ENCODE assay signal across 13 mouse cellular contexts in genomic region chr12:51081809-51082208, GRCm38 (mm10).
A peak's percentile ranks its signal among the peaks of the same experiment; 100 is the strongest.
DNase-seq lines count a peak whose midpoint lies in the region; ATAC-seq and TF ChIP-seq lines count a peak whose summit lies in the region.
"Had no signal": no experiment of that assay in that cellular context is flagged by ENCODE, and none has a peak within 500 bp of the region (broad histone marks: within the 10 kb centered on the region; RNA-seq: fewer than 3 reads in every experiment).

No protein-coding gene starts in this region.

- whole genome bisulfite sequencing in embryonic facial prominence, embryonic 11.5 days, result 63% methylated on average over 8 of the region's 8 CpGs
- 49% methylated on average over 8 of the region's 8 CpGs for WGBS in forebrain, embryonic 11.5 days
- 33% methylated on average over 8 of the region's 8 CpGs for WGBS in hindbrain, embryonic 14.5 days
- WGBS in midbrain, postnatal 0 days, result 23% methylated on average over 8 of the region's 8 CpGs
- 81% methylated on average over 8 of the region's 8 CpGs for WGBS in liver, embryonic 11.5 days

- no peak overlapping the region for H3K27ac ChIP-seq in embryonic facial prominence, embryonic 11.5 days (replicated peaks; ENCODE audit: low read depth, low read length)
- no peak overlapping the region for H3K27ac ChIP-seq in forebrain, embryonic 11.5 days (ENCODE audit: low read depth, low read length)
- no peak overlapping the region for H3K27ac ChIP-seq in hindbrain, embryonic 14.5 days
- H3K27ac ChIP-seq in midbrain, postnatal 0 days (ENCODE audit: low read depth, low read length), result no peak overlapping the region
- H3K27ac ChIP-seq in liver, embryonic 11.5 days (ENCODE audit: low read depth, low read length), result no peak overlapping the region
- H3K27ac ChIP-seq: embryonic facial prominence, embryonic 13.5 days had no signal

- no peak overlapping the region for H3K4me3 ChIP-seq in embryonic facial prominence, embryonic 11.5 days (ENCODE audit: low read depth, low read length)
- H3K4me3 ChIP-seq in forebrain, embryonic 11.5 days (ENCODE audit: low read depth, low read length), result no peak overlapping the region
- no peak overlapping the region for H3K4me3 ChIP-seq in hindbrain, embryonic 14.5 days (replicated peaks; ENCODE audit: low read length)
- H3K4me3 ChIP-seq in midbrain, postnatal 0 days (ENCODE audit: low read depth, low read length), result no peak overlapping the region
- no peak overlapping the region for H3K4me3 ChIP-seq in liver, embryonic 11.5 days (ENCODE audit: low read depth, low read length)
- H3K4me3 ChIP-seq: embryonic facial prominence, embryonic 13.5 days had no signal

- peak; percentile 70; the same call in 1 of the 2 replicates for ATAC-seq in embryonic facial prominence, embryonic 11.5 days (replicated peaks; ENCODE audit: insufficient number of reproducible peaks, low FRiP score, low TSS enrichment, low read depth)
- ATAC-seq in forebrain, embryonic 11.5 days (replicated peaks; ENCODE audit: low FRiP score), result peak; percentile 65
- peak; percentile 66; the same call in 1 of the 2 replicates for ATAC-seq in hindbrain, embryonic 14.5 days (ENCODE audit: low FRiP score)
- no peak for ATAC-seq in midbrain, postnatal 0 days (ENCODE audit: low FRiP score)
- ATAC-seq in liver, embryonic 11.5 days (replicated peaks; ENCODE audit: low FRiP score), result no peak
- ATAC-seq: lung, postnatal 0 days had no signal

- H3K9ac ChIP-seq in embryonic facial prominence, embryonic 11.5 days (replicated peaks; ENCODE audit: low read length), result no peak overlapping the region
- no peak overlapping the region for H3K9ac ChIP-seq in forebrain, embryonic 11.5 days (ENCODE audit: low read length)
- H3K9ac ChIP-seq in hindbrain, embryonic 14.5 days, result no peak overlapping the region
- H3K9ac ChIP-seq in midbrain, postnatal 0 days (replicated peaks; ENCODE audit: low read length, poor library complexity, severe bottlenecking), result no peak overlapping the region
- no peak overlapping the region for H3K9ac ChIP-seq in liver, embryonic 11.5 days (ENCODE audit: low read depth, low read length)
- H3K9ac ChIP-seq: embryonic facial prominence, embryonic 13.5 days had no signal

- H3K9me3 ChIP-seq in embryonic facial prominence, embryonic 11.5 days (replicated peaks; ENCODE audit: control insufficient read depth, low read length), result no peaks in the 10 kb centered on the region
- H3K9me3 ChIP-seq in forebrain, embryonic 11.5 days (ENCODE audit: control insufficient read depth, low read length), result no peaks in the 10 kb centered on the region
- no peaks in the 10 kb centered on the region for H3K9me3 ChIP-seq in hindbrain, embryonic 14.5 days (ENCODE audit: control insufficient read depth, low read length)
- no peaks in the 10 kb centered on the region for H3K9me3 ChIP-seq in midbrain, postnatal 0 days (ENCODE audit: low read length)
- H3K9me3 ChIP-seq in liver, embryonic 11.5 days (ENCODE audit: control insufficient read depth, low read length), result no peaks in the 10 kb centered on the region
- H3K9me3 ChIP-seq: embryonic facial prominence, embryonic 13.5 days had no signal

- no peak for TF ChIP-seq CTCF in midbrain, postnatal 0 days (IDR thresholded peaks at IDR 0.05)

- H3K27me3 ChIP-seq in embryonic facial prominence, embryonic 11.5 days (ENCODE audit: control insufficient read depth, insufficient read depth, low read length), result no peaks in the 10 kb centered on the region
- no peaks in the 10 kb centered on the region for H3K27me3 ChIP-seq in forebrain, embryonic 11.5 days (ENCODE audit: control insufficient read depth, insufficient read depth, low read length)
- no peaks in the 10 kb centered on the region for H3K27me3 ChIP-seq in hindbrain, embryonic 14.5 days (ENCODE audit: control insufficient read depth, insufficient read depth, low read length)
- H3K27me3 ChIP-seq in midbrain, postnatal 0 days (ENCODE audit: insufficient read depth, low read length), result no peaks in the 10 kb centered on the region
- H3K27me3 ChIP-seq in liver, embryonic 11.5 days (replicated peaks; ENCODE audit: control insufficient read depth, insufficient read depth, low read length), result no peaks in the 10 kb centered on the region
- H3K27me3 ChIP-seq: embryonic facial prominence, embryonic 13.5 days had no signal

- H3K4me2 ChIP-seq in embryonic facial prominence, embryonic 11.5 days (ENCODE audit: low read depth, low read length), result no peak overlapping the region
- H3K4me2 ChIP-seq in forebrain, embryonic 11.5 days (ENCODE audit: low read depth, low read length, severe bottlenecking), result no peak overlapping the region
- no peak overlapping the region for H3K4me2 ChIP-seq in hindbrain, embryonic 14.5 days (replicated peaks)
- no peak overlapping the region for H3K4me2 ChIP-seq in midbrain, postnatal 0 days (ENCODE audit: low read depth, low read length, poor library complexity, severe bottlenecking)
- H3K4me2 ChIP-seq in liver, embryonic 11.5 days, result no peak overlapping the region
- H3K4me2 ChIP-seq: embryonic facial prominence, embryonic 13.5 days had no signal

- H3K36me3 ChIP-seq in embryonic facial prominence, embryonic 11.5 days (replicated peaks; ENCODE audit: control insufficient read depth, insufficient read depth, low read depth, low read length), result no peaks in the 10 kb centered on the region
- no peaks in the 10 kb centered on the region for H3K36me3 ChIP-seq in forebrain, embryonic 11.5 days (ENCODE audit: control insufficient read depth, insufficient read depth, low read length)
- no peaks in the 10 kb centered on the region for H3K36me3 ChIP-seq in hindbrain, embryonic 14.5 days (replicated peaks; ENCODE audit: control insufficient read depth, insufficient read depth)
- H3K36me3 ChIP-seq in midbrain, postnatal 0 days (ENCODE audit: insufficient read depth, low read length), result no peaks in the 10 kb centered on the region
- H3K36me3 ChIP-seq in liver, embryonic 11.5 days (ENCODE audit: control insufficient read depth, insufficient read depth, low read length), result no peaks in the 10 kb centered on the region
- H3K36me3 ChIP-seq: embryonic facial prominence, embryonic 13.5 days had no signal

- DNase-seq in embryonic facial prominence, embryonic 11.5 days (ENCODE audit: low spot score), result no peak
- peak; percentile 55 for DNase-seq in forebrain, embryonic 11.5 days (ENCODE audit: low spot score)
- DNase-seq in hindbrain, embryonic 14.5 days (ENCODE audit: low spot score), result no peak
- DNase-seq in midbrain, postnatal 0 days (ENCODE audit: low spot score), result peak; percentile 54
- no peak for DNase-seq in liver, embryonic 11.5 days (ENCODE audit: low spot score)
- DNase-seq in heart, postnatal 14 days, result no peak
- DNase-seq in thymus, postnatal 10 days (ENCODE audit: low spot score in 2 of 2), result no peak
- DNase-seq: adrenal gland, adult 2 months; heart, postnatal 36 days; kidney, adult 2 months; spleen, adult 18-20 months had no signal

- intact Hi-C loops in heart, postnatal 14 days (cut with DNase I), result no loop called here

- H3K4me1 ChIP-seq in embryonic facial prominence, embryonic 11.5 days (ENCODE audit: control insufficient read depth, insufficient read depth, low read length), result no peaks in the 10 kb centered on the region
- no peaks in the 10 kb centered on the region; the same call in 1 of the 2 replicates for H3K4me1 ChIP-seq in forebrain, embryonic 11.5 days (replicated peaks; ENCODE audit: control insufficient read depth, insufficient read depth, low read length)
- no peaks in the 10 kb centered on the region for H3K4me1 ChIP-seq in hindbrain, embryonic 14.5 days (replicated peaks; ENCODE audit: control insufficient read depth, insufficient read depth, low read length)
- H3K4me1 ChIP-seq in midbrain, postnatal 0 days (ENCODE audit: insufficient read depth, low read length), result no peaks in the 10 kb centered on the region
- no peaks in the 10 kb centered on the region for H3K4me1 ChIP-seq in liver, embryonic 11.5 days (replicated peaks; ENCODE audit: control insufficient read depth, insufficient read depth, low read length)

Comparison
In these comparisons a context has a peak if more than half of its experiments do, and no peak if none do; other contexts are left out.
1. ATAC-seq: peak in embryonic facial prominence, embryonic 11.5 days (single experiment), forebrain, embryonic 11.5 days (single experiment) and hindbrain, embryonic 14.5 days (single experiment); none in midbrain, postnatal 0 days (single experiment) and liver, embryonic 11.5 days (single experiment).
2. DNase-seq: peak in forebrain, embryonic 11.5 days (single experiment) and midbrain, postnatal 0 days (single experiment); none in embryonic facial prominence, embryonic 11.5 days (single experiment), hindbrain, embryonic 14.5 days (single experiment), liver, embryonic 11.5 days (single experiment), heart, postnatal 14 days (0 of 2) and thymus, postnatal 10 days (0 of 2).